Mouse (Mus musculus) bone marrow macrophage, adult 2 months (primary cell): Measurements from ENCODE around the gene Hspb9.

ENCODE experiments used
- CTCF ChIP-seq: IDR thresholded peaks from 2 replicates; pipeline ENCODE4 v1.5.1; 2012; ENCODE audit warnings: low read depth, mild to moderate bottlenecking, low read length, moderate library complexity
- POLR2A ChIP-seq: IDR thresholded peaks from 2 replicates; pipeline ENCODE4 v1.6.1; 2012; ENCODE audit warnings: mild to moderate bottlenecking, low read depth, low read length, borderline replicate concordance

- TF ChIP-seq CTCF, result no peak
- no peak for TF ChIP-seq POLR2A
These were observed 49.2 kb downstream of the Hspb9 start, which contains the start of gene Hcrt for GRCm38 (mm10) chr11:100762831-100763230.
